Mouse (Mus musculus): ENCODE data around the gene 6030468B19Rik.
"Not testable (repeated sequence)": the region's sequence is repeated elsewhere in the genome, so short reads cannot be mapped to it uniquely, and the experiment has no call there.

Gene 6030468B19Rik

GRCm38 (mm10) chr11:117828888-117829604, 31.6 kb downstream of the 6030468B19Rik start:
- no peak for DNase-seq (ENCODE audit: low spot score)

DNA sequence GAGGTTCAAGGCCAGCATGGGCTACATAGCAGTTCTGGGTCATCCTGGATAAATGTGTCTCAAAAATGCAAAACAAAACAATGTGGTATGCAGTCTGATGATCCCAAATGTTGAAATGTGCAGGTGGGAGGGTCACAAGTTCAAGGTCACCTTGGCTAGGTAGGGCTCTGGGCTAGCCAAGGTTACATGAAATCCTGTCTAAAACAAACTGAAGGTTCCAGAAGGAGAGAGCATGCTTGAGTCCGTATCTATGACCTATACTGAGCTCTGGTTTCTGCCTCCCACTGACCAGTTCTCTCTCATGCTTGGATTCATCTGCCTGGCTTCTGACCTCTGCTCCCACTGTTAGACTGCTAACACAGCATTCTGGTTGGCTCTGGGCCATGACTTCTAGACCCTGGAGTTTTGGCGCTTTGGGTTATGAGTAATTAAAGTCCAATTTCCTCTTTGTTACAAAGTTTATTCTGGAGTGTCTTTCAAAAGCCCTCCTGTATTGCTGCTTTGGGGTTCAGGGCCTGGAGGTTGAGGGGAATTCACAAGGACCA, 32.3 kb downstream of the 6030468B19Rik start:
- no peak for DNase-seq (ENCODE audit: low spot score)

DNA sequence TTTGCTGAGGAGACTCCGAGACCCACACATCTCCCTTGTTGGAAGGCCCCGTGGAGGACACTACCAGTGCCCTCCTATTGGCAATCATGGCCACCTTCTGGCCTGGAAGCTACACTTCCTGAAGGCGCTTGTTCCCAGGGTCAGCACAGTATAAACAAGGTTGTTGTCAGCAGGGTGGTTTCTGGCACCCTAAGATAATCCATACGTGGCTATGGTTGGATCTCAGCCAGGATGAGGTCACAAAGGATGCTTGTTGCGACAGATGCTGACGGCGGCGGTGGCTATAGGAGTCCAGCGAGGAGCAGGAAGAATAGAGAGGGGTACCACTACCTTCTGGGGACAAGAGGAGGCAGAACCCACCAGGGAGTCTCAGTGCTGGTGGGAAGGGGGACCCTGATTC, 32.9 kb downstream of the 6030468B19Rik start:
- DNase-seq (ENCODE audit: low spot score): no peak

- DNase-seq (ENCODE audit: low spot score): peak; percentile 88
Observed at GRCm38 (mm10) chr11:117832086-117832969, 34.9 kb downstream of the 6030468B19Rik start.

- not testable (repeated sequence) for DNase-seq (ENCODE audit: low spot score)
Observed at GRCm38 (mm10) chr11:117833509-117833908, 36.0 kb downstream of the 6030468B19Rik start.

GRCm38 (mm10) chr11:117834086-117834485, 36.6 kb downstream of the 6030468B19Rik start:
- DNase-seq (ENCODE audit: low spot score): no peak

DNA sequence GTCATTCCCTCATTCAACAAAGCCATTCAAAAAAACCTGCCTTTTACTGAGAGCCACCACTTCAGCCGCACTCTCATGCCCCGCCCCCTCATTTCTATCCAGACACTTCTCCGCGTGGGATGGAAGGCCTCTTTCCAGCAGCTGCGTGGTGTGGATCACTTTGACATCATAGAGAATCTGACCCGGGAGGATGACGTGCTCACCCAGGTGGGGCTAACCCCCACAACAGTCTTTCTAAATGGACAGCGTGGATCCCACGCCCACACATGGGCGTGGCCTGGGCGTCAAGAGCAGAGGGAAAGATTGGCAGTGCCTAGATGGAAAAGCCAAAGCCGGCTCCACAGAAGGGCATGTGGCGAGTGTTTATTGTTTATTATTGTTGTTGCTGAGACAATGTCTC, 38.8 kb downstream of the 6030468B19Rik start:
- no peak for DNase-seq (ENCODE audit: low spot score)

- no peak for DNase-seq (ENCODE audit: low spot score)
Observed at GRCm38 (mm10) chr11:117838572-117838971, 41.1 kb downstream of the 6030468B19Rik start.

DNA sequence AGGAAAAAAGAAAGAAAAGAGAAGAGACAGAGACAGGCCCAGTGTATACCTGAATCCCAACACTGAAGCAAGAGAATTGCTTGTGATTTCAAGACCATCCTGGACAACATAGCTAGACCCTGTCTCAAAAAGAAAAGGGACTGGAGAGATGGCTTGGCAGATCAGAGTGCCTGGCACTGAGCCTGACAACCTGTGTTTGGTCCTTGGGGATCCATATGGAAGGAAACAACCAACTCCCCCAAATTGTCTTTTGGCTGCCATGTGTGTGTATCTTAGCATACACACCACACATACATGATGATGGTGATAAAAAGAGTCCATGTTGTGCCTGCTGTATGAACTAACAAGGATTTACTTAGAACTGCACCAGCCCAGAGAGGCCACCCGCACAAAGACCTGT, 41.6 kb downstream of the 6030468B19Rik start:
- no peak for DNase-seq (ENCODE audit: low spot score)

GRCm38 (mm10) chr11:117840910-117841309, 43.5 kb downstream of the 6030468B19Rik start:
- DNase-seq (ENCODE audit: low spot score): no peak

DNA sequence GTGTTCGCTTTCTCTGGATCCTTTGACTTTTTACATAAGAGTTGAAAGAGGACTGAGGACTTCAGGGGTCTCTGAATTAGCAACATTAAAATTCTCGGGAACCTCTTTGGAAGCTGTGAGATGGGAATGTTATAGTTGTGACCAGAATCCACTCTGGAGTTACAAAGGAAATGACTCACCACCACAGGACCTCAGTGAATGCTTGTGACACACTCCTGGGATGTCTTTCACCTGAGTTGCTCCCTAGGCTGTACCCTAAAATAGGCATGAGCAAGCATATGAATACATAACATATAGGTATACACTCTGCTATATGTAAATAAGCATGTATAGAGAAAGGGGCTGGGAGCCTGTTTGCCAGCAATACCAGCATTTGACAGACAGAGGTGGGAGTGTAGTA, 46.0 kb downstream of the 6030468B19Rik start:
- DNase-seq (ENCODE audit: low spot score): no peak

DNA sequence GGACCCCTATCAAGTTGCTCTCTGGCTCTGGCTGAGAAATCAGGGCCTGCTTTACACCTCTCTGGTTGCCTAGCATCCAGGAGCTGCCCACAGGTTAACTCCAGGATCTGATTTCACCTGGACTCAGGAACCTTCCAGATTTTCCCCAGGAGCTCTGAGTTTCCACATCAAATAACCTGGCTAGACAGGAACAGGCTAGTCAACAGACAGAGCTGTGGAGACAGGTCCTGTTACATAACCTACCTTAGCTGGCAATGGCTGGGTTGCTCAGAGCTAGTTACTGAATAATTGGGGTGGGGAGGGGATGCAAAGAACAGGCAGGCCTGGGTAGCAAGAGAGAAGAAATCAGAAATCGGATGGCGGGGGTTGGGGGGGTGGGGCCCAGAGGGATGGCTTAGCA, 47.5 kb downstream of the 6030468B19Rik start:
- DNase-seq (ENCODE audit: low spot score): no peak

GRCm38 (mm10) chr11:117845651-117846050, 48.2 kb downstream of the 6030468B19Rik start:
- DNase-seq (ENCODE audit: low spot score): no peak

DNA sequence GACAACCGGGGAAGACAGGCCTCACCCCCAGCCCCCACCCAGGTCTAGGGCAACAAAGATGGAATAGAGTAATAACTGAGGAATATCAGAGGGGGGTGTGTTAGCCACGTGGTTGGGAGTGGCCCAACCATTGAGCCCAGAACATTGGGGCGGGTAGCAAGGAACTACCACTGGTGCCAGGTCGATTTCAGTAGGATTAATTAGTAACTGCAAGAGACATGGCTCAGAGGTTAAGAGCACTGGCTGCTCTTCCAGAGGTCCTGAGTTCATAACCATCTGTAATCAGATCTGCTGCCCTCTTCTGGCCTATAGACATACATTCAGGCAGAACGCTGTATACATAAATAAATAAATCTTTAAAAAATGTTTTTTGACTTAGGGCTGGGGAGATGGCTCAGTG, 49.2 kb downstream of the 6030468B19Rik start:
- DNase-seq (ENCODE audit: low spot score): no peak

GRCm38 (mm10) chr11:117847593-117848215, 50.2 kb downstream of the 6030468B19Rik start:
- no peak for DNase-seq (ENCODE audit: low spot score)

DNA sequence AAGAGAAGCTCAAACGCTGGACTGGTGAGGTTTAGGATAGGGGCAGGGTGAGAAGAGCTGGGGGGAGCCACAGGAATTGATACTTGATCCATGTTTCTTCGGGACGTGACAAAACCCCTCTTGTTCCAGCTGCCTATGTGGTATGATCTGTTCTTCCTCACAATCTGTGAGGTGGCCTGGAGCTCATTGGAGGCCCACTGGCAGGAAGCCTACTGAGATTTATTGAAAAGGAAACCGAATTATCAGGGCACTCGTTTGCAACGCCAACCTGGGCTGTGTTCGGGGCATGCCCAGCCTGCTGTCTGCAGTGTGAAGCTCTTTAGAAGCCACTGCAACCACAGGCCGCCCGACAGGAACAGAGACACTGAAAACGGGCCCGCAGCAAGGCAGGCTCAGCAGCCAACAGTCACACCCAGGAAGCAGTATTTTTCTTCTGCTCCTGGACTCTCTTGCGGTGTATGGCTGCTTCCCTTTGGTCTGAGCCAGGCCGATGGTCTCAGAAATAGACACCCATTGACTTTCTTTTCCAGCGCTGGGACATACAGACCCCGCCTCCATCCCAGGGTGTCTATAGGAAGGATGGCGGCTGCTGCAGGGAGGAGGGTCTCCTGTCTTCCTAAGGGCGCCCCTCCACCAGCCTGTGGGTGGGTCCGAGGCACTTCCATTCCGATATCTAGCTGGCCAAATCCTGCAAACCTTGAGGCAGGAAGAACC, 51.0 kb downstream of the 6030468B19Rik start:
- no peak for DNase-seq (ENCODE audit: low spot score)

DNA sequence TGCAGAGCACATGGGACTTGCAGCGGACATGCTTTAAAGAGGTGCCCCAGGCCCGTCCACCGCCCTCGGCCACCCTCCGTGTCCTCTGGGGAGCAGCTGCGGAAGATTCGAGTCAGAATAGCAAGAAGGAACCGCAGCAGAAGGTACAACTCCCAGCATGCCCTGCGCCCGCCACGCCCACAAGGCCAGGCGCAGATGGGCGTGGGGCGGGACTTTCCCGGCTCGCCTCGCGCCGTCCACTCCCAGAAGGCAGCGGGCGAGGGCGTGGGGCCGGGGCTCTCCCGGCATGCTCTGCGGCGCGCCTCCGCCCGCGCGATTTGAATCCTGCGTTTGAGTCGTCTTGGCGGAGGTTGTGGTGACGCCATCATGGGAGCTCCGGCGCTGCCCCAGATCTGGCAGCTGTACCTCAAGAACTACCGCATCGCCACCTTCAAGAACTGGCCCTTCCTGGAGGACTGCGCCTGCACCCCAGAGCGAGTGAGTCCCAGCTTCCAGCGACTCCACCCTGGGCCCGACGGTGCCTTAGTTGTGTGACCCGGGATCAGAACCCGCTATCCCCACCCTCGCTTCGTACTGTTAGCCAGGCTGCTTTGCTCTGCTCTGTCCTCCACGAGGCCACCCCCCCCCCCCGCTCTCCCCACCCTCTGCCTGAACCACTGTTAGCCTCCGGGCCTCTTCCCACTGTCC, 51.7 kb downstream of the 6030468B19Rik start, which contains the start of gene Birc5:
Gene Birc5, plus strand, starts transcription at position 267 of the 687 bp plus-strand sequence.
- peak; percentile 98 for DNase-seq (ENCODE audit: low spot score)

DNA sequence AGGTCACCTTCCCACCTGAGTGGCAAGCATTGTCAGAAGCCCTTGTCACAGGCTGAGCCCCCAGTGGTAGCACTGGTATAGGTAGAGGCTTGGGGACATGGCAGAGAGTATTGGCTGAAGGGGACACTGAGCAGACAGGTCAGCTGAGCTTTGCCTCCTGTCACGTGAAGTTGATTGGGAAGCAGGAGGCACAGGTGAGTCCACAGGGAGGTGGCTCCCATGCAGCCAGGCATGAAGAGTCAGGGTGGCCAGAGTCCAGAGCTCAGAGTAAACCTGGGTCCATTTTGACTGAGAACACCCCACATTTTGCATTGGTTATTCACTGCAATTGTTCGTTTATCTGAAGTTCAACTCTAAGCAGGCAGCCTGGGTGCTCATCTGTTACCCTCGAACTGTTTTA, 55.4 kb downstream of the 6030468B19Rik start:
- DNase-seq (ENCODE audit: low spot score): no peak

DNA sequence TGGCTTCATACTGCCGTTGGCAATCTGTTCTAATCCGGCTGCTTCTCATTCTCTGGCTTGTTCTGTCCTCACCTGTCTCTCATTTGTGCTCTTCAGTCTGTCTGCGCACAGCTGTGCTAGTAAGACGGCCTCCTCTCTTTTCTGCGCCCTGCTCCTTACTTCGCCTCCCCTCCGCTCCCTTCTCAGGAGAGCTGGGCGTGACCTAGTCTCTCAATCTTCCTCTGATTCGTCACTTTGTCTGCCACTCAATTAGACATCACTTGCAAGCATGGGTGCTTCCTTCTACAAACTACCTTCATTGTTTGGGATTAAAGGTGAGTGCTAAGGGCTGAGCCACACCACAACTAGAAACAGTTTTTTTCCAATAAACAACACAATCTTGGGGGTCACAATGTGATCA, 56.8 kb downstream of the 6030468B19Rik start:
- DNase-seq (ENCODE audit: low spot score): no peak

DNA sequence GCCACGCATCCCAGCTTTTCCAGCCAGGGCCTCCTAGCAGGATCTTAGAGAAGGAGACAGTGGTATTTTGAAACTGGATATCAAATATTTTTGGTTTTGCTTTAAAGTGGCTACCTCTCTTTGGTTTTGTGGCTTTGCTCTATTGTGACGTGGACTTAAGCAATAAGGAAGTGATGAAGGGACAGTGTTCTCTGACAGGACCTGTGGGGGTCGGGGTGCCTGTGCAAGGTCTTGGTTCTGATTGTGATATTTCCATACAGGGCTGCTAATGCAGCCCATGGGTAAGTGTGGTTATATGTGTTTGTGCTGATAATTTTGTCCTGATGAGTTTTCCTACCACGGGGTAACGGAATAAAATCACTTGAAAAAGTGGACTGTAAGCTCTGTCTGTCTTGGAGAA, 57.9 kb downstream of the 6030468B19Rik start:
- no peak for DNase-seq (ENCODE audit: low spot score)

DNA sequence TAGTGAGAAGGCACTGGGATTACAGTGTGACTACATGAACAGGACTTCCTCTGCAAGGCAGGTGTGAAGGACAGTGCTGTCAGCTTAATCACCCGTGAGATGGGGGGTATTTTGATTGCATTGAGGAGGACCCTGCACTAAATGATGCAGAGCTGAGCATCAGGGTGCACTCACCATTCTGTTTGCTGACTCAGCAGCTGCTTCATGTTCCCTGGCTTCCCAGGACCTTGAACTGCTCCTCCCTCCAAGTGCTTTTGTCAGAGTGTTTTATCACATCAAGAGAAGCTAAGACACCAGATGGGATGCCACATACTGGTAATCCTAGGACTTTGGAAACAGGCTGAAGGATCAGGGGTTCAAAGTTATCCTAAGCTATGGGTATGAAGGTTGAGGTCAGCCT, 58.5 kb downstream of the 6030468B19Rik start:
- DNase-seq (ENCODE audit: low spot score): no peak
